Mouse (Mus musculus) embryonic facial prominence, embryonic 13.5 days (tissue): ENCODE results near the gene BC049352. TPM values are rescaled to one million over a fixed set of nuclear protein-coding genes. Genes with fewer than 3 reads are reported as not detected.

Source experiments
- ATAC-seq: fragments of 200-750 bp; cut with Nextera tagmentation; 2 replicates; pipeline ENCODE4 v1.8.0; 2017; ENCODE audit warnings: low read depth; ENCODE audit not compliant: insufficient number of reproducible peaks, insufficient read depth, low FRiP score, low TSS enrichment
- H3K27ac ChIP-seq: fragments of 300-500 bp; sonication (generic); 2 replicates; pipeline ENCODE4 v1.5.1; 2015; ENCODE audit warnings: moderate library complexity, mild to moderate bottlenecking, inconsistent platforms
- H3K27me3 ChIP-seq: fragments of 300-500 bp; sonication (generic); 2 replicates; pipeline ENCODE4 v1.6.1; 2015; ENCODE audit warnings: mild to moderate bottlenecking, inconsistent platforms
- H3K36me3 ChIP-seq: fragments of 300-500 bp; sonication (generic); 2 replicates; pipeline ENCODE4 v1.6.1; 2015; ENCODE audit warnings: mild to moderate bottlenecking, inconsistent platforms
- H3K4me1 ChIP-seq: fragments of 300-500 bp; sonication (generic); 2 replicates; pipeline ENCODE4 v1.6.1; 2015; ENCODE audit warnings: inconsistent platforms
- H3K4me2 ChIP-seq: fragments of 300-500 bp; sonication (generic); 2 replicates; pipeline ENCODE4 v1.6.1; 2015; ENCODE audit warnings: moderate library complexity, mild to moderate bottlenecking, inconsistent platforms
- H3K4me3 ChIP-seq: fragments of 300-500 bp; sonication (generic); 2 replicates; pipeline ENCODE4 v1.5.1; 2015; ENCODE audit warnings: mild to moderate bottlenecking, inconsistent platforms
- H3K9ac ChIP-seq: fragments of 300-500 bp; sonication (generic); 2 replicates; pipeline ENCODE4 v1.6.1; 2015; ENCODE audit warnings: mild to moderate bottlenecking, inconsistent platforms
- H3K9me3 ChIP-seq: fragments of 300-500 bp; sonication (generic); 2 replicates; pipeline ENCODE4 v1.6.1; 2016; ENCODE audit warnings: inconsistent platforms
- WGBS: fragments of 180-500 bp; shearing (Covaris S2); methylation state at CpG from one replicate; pipeline ENCODE4 v1.1.7; 2015; ENCODE audit warnings: mixed read lengths; 5-methylcytosine and 5-hydroxymethylcytosine counted together
- polyA plus RNA-seq: library from polyadenylated mRNA; unstranded; fragments of >200 nt; fragmentation: Nextera tagmentation; extraction: Ambion mirVana; gene quantifications from 2 replicates; pipeline ENCODE4 v1.2.1, GENCODE M21; 2015

The BC049352 gene
- polyA plus RNA-seq, 1 experiment from 2014 or later = 0.59 TPM

- WGBS = 86% methylated on average over 3 of the region's 3 CpGs
- no peak overlapping the region for H3K9ac ChIP-seq
- H3K9me3 ChIP-seq = no peaks in the 10 kb centered on the region
- H3K4me2 ChIP-seq = no peak overlapping the region
- H3K4me3 ChIP-seq = no peak overlapping the region
- H3K27me3 ChIP-seq = no peaks in the 10 kb centered on the region
- ATAC-seq = no peak
- no peaks in the 10 kb centered on the region for H3K4me1 ChIP-seq
- no peaks in the 10 kb centered on the region for H3K36me3 ChIP-seq
- H3K27ac ChIP-seq = no peak overlapping the region
These were observed 37.8 kb downstream of the BC049352 start for GRCm38 (mm10) chr9:45219644-45220043.

- 15% methylated on average over 6 of the region's 6 CpGs for WGBS
- no peak overlapping the region for H3K27ac ChIP-seq
- no peak overlapping the region for H3K4me2 ChIP-seq
- H3K27me3 ChIP-seq = no peaks in the 10 kb centered on the region
- ATAC-seq = no peak
- no peak overlapping the region for H3K4me3 ChIP-seq
- H3K4me1 ChIP-seq = no peaks in the 10 kb centered on the region
- H3K9ac ChIP-seq = no peak overlapping the region
- H3K9me3 ChIP-seq = no peaks in the 10 kb centered on the region
- no peaks in the 10 kb centered on the region for H3K36me3 ChIP-seq
These were observed 39.8 kb downstream of the BC049352 start for GRCm38 (mm10) chr9:45221567-45221966.

GRCm38 (mm10) chr9:45229359-45229758, 47.6 kb downstream of the BC049352 start:
- Histone ChIP-seq H3K4me3 (no peak overlapping the region), H3K36me3 (no peaks in the 10 kb centered on the region), H3K4me2 (no peak overlapping the region), H3K27me3 (peaks cover 4% of the 10 kb centered on the region; the same call in 1 of the 2 replicates), H3K4me1 (no peaks in the 10 kb centered on the region), H3K9ac (no peak overlapping the region), H3K9me3 (no peaks in the 10 kb centered on the region), H3K27ac (no peak overlapping the region)
- 65% methylated on average over 8 of the region's 8 CpGs for WGBS
- no peak for ATAC-seq

- WGBS = 79% methylated on average over 6 of the region's 6 CpGs
- Histone ChIP-seq H3K4me2 (no peak overlapping the region), H3K9ac (no peak overlapping the region), H3K9me3 (no peaks in the 10 kb centered on the region), H3K4me3 (no peak overlapping the region), H3K27me3 (peaks cover 4% of the 10 kb centered on the region; the same call in 1 of the 2 replicates), H3K4me1 (no peaks in the 10 kb centered on the region), H3K36me3 (no peaks in the 10 kb centered on the region), H3K27ac (no peak overlapping the region)
- ATAC-seq = no peak
These were observed 53.9 kb downstream of the BC049352 start for GRCm38 (mm10) chr9:45235668-45236227.

GRCm38 (mm10) chr9:45236744-45237143, 54.9 kb downstream of the BC049352 start:
- H3K9me3 ChIP-seq = no peaks in the 10 kb centered on the region
- peaks cover 4% of the 10 kb centered on the region; the same call in 1 of the 2 replicates for H3K27me3 ChIP-seq
- no peaks in the 10 kb centered on the region for H3K36me3 ChIP-seq
- H3K4me2 ChIP-seq = no peak overlapping the region
- no peak overlapping the region for H3K9ac ChIP-seq
- H3K4me3 ChIP-seq = no peak overlapping the region
- 51% methylated on average over 7 of the region's 7 CpGs for WGBS
- no peak for ATAC-seq
- H3K27ac ChIP-seq = no peak overlapping the region
- H3K4me1 ChIP-seq = no peaks in the 10 kb centered on the region

GRCm38 (mm10) chr9:45241397-45241796, 59.6 kb downstream of the BC049352 start:
- H3K36me3 ChIP-seq = no peaks in the 10 kb centered on the region
- H3K4me1 ChIP-seq = no peaks in the 10 kb centered on the region
- no peak overlapping the region for H3K27ac ChIP-seq
- H3K27me3 ChIP-seq = no peaks in the 10 kb centered on the region
- no peak overlapping the region for H3K9ac ChIP-seq
- no peak overlapping the region for H3K4me3 ChIP-seq
- H3K9me3 ChIP-seq = no peaks in the 10 kb centered on the region
- H3K4me2 ChIP-seq = no peak overlapping the region
- 73% methylated on average over 5 of the region's 5 CpGs for WGBS
- ATAC-seq = no peak

- Histone ChIP-seq H3K36me3 (no peaks in the 10 kb centered on the region), H3K27me3 (0 out of 2 replicates have a peak, but pooled peaks cover 2% of the 10 kb centered on the region), H3K27ac (no peak overlapping the region), H3K4me3 (no peak overlapping the region), H3K4me2 (no peak overlapping the region), H3K9me3 (no peaks in the 10 kb centered on the region), H3K4me1 (no peaks in the 10 kb centered on the region), H3K9ac (no peak overlapping the region)
- 75% methylated on average over 1 of the region's 1 CpGs for WGBS
- ATAC-seq = no peak
These were observed 63.6 kb downstream of the BC049352 start for GRCm38 (mm10) chr9:45245432-45245831.

GRCm38 (mm10) chr9:45246060-45246459, 64.3 kb downstream of the BC049352 start:
- Histone ChIP-seq H3K4me2 (no peak overlapping the region), H3K9ac (no peak overlapping the region), H3K4me3 (no peak overlapping the region), H3K36me3 (no peaks in the 10 kb centered on the region), H3K9me3 (no peaks in the 10 kb centered on the region), H3K27ac (no peak overlapping the region), H3K27me3 (0 out of 2 replicates have a peak, but pooled peaks cover 3% of the 10 kb centered on the region), H3K4me1 (no peaks in the 10 kb centered on the region)
- WGBS = 87% methylated on average over 6 of the region's 6 CpGs
- ATAC-seq = no peak

GRCm38 (mm10) chr9:45247536-45247935, 65.7 kb downstream of the BC049352 start:
- Histone ChIP-seq H3K36me3 (no peaks in the 10 kb centered on the region), H3K4me3 (no peak overlapping the region), H3K27ac (no peak overlapping the region), H3K27me3 (0 out of 2 replicates have a peak, but pooled peaks cover 3% of the 10 kb centered on the region), H3K9me3 (no peaks in the 10 kb centered on the region), H3K4me2 (no peak overlapping the region), H3K9ac (no peak overlapping the region), H3K4me1 (no peaks in the 10 kb centered on the region)
- 68% methylated on average over 2 of the region's 2 CpGs for WGBS
- ATAC-seq = no peak

- Histone ChIP-seq H3K4me1 (no peaks in the 10 kb centered on the region), H3K27me3 (0 out of 2 replicates have a peak, but pooled peaks cover 3% of the 10 kb centered on the region), H3K36me3 (no peaks in the 10 kb centered on the region), H3K4me3 (no peak overlapping the region), H3K9me3 (no peaks in the 10 kb centered on the region), H3K27ac (no peak overlapping the region), H3K4me2 (no peak overlapping the region), H3K9ac (no peak overlapping the region)
- ATAC-seq = no peak
- WGBS = 86% methylated on average over 7 of the region's 7 CpGs
These were observed 68.5 kb downstream of the BC049352 start for GRCm38 (mm10) chr9:45250306-45250705.

- no peak overlapping the region for H3K9ac ChIP-seq
- H3K4me2 ChIP-seq = no peak overlapping the region
- H3K27me3 ChIP-seq = 0 out of 2 replicates have a peak, but pooled peaks cover 3% of the 10 kb centered on the region
- no peak overlapping the region for H3K27ac ChIP-seq
- H3K4me3 ChIP-seq = no peak overlapping the region
- 67% methylated on average over 3 of the region's 3 CpGs for WGBS
- H3K9me3 ChIP-seq = no peaks in the 10 kb centered on the region
- ATAC-seq = no peak
- H3K4me1 ChIP-seq = no peaks in the 10 kb centered on the region
- H3K36me3 ChIP-seq = no peaks in the 10 kb centered on the region
These were observed 69.5 kb downstream of the BC049352 start for GRCm38 (mm10) chr9:45251281-45251680.

- H3K4me2 ChIP-seq = no peak overlapping the region
- no peaks in the 10 kb centered on the region for H3K9me3 ChIP-seq
- ATAC-seq = no peak
- H3K9ac ChIP-seq = no peak overlapping the region
- H3K4me1 ChIP-seq = no peaks in the 10 kb centered on the region
- no peak overlapping the region for H3K27ac ChIP-seq
- no peaks in the 10 kb centered on the region for H3K36me3 ChIP-seq
- 78% methylated on average over 4 of the region's 4 CpGs for WGBS
- no peak overlapping the region for H3K4me3 ChIP-seq
- 0 out of 2 replicates have a peak, but pooled peaks cover 3% of the 10 kb centered on the region for H3K27me3 ChIP-seq
These were observed 70.2 kb downstream of the BC049352 start for GRCm38 (mm10) chr9:45251990-45252389.
